ENCODE assay signal across 18 mouse cellular contexts in the genomic region with DNA sequence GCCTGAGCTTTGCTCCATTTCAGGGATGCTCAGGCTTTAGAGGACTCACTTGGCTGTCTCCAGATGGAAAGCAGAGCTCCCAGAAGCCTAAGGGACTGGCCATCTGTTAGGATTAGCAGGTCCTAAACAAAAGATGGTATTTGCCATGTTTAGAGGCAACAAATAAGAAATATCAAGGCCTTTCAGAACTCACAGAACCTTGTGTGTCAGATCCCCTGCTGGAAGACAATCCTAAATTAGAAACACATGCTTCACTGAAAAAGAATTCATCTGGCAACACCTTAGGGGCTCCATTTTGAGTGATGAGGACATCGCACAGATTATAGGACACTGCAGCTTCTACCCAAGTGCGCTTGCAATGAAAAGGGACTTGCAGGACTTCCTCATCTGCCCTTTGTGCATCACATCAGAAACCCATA. TPM values are rescaled to one million over a fixed set of nuclear protein-coding genes. Genes with fewer than 3 reads are reported as not detected.
A peak's percentile ranks its signal among the peaks of the same experiment; 100 is the strongest.
DNase-seq lines count a peak whose midpoint lies in the region; ATAC-seq and TF ChIP-seq lines count a peak whose summit lies in the region.
"Had no signal": no experiment of that assay in that cellular context is flagged by ENCODE, and none has a peak within 500 bp of the region (broad histone marks: within the 10 kb centered on the region; RNA-seq: fewer than 3 reads in every experiment).

No protein-coding gene starts in this region.

- no peak for TF ChIP-seq POLR2A in cerebellum, adult 2 months (IDR thresholded peaks at IDR 0.05; ENCODE audit: borderline replicate concordance, insufficient read depth, low read length)

- H3K27ac ChIP-seq in forebrain, embryonic 16.5 days (ENCODE audit: low read length): no peak overlapping the region
- no peak overlapping the region for H3K27ac ChIP-seq in forebrain, embryonic 15.5 days (replicated peaks)
- no peak overlapping the region for H3K27ac ChIP-seq in left cerebral cortex, adult 2 months
- peak overlapping the region; percentile 37; the same call in 1 of the 2 replicates for H3K27ac ChIP-seq in cerebellum, adult 2 months (ENCODE audit: insufficient read depth, low read length)
- H3K27ac ChIP-seq: kidney, embryonic 15.5 days; neural tube, embryonic 13.5 days had no signal

- H3K36me3 ChIP-seq in forebrain, embryonic 16.5 days (ENCODE audit: control insufficient read depth, insufficient read depth): no peaks in the 10 kb centered on the region
- no peaks in the 10 kb centered on the region for H3K36me3 ChIP-seq in forebrain, embryonic 15.5 days
- H3K36me3 ChIP-seq: kidney, embryonic 15.5 days; neural tube, embryonic 13.5 days had no signal

- peak; percentile 50; the same call in 1 of the 2 replicates for ATAC-seq in forebrain, embryonic 16.5 days
- ATAC-seq in forebrain, embryonic 15.5 days (replicated peaks): no peak
- ATAC-seq: intestine, embryonic 16.5 days had no signal

- H3K9ac ChIP-seq in forebrain, embryonic 16.5 days (replicated peaks; ENCODE audit: low read depth, low read length): no peak overlapping the region
- H3K9ac ChIP-seq in forebrain, embryonic 15.5 days (replicated peaks): no peak overlapping the region
- H3K9ac ChIP-seq: kidney, embryonic 15.5 days; neural tube, embryonic 13.5 days had no signal

- no peaks in the 10 kb centered on the region for H3K9me3 ChIP-seq in forebrain, embryonic 16.5 days (ENCODE audit: control insufficient read depth, low read length)
- H3K9me3 ChIP-seq in forebrain, embryonic 15.5 days: no peaks in the 10 kb centered on the region
- H3K9me3 ChIP-seq: kidney, embryonic 15.5 days; neural tube, embryonic 13.5 days had no signal

- 72% methylated on average over 2 of the region's 2 CpGs for WGBS in forebrain, embryonic 16.5 days
- WGBS in forebrain, embryonic 15.5 days: 76% methylated on average over 2 of the region's 2 CpGs
- whole genome bisulfite sequencing in cerebellum, adult 2 months: 13% methylated on average over 2 of the region's 2 CpGs

- intact Hi-C loops in left cerebral cortex, postnatal 4 days (cut with DNase I): loop anchor here (10.0 kb wide), 1 partner anchor 1081 kb away; no protein-coding TSS in a partner anchor
- intact Hi-C loops in left cerebral cortex, adult 2 months (cut with DNase I): no loop called here

- no peaks in the 10 kb centered on the region for H3K4me1 ChIP-seq in forebrain, embryonic 16.5 days (replicated peaks; ENCODE audit: control insufficient read depth, insufficient read depth, low read length)
- H3K4me1 ChIP-seq in forebrain, embryonic 15.5 days: no peaks in the 10 kb centered on the region
- H3K4me1 ChIP-seq in cerebellum, adult 2 months (ENCODE audit: control insufficient read depth, insufficient read depth, low read length): peaks cover 2% of the 10 kb centered on the region; the same call in 1 of the 2 replicates
- H3K4me1 ChIP-seq: kidney, embryonic 15.5 days; neural tube, embryonic 13.5 days had no signal

- H3K4me2 ChIP-seq in forebrain, embryonic 16.5 days (ENCODE audit: low read length): no peak overlapping the region
- H3K4me2 ChIP-seq in forebrain, embryonic 15.5 days (replicated peaks): no peak overlapping the region
- H3K4me2 ChIP-seq: kidney, embryonic 15.5 days; neural tube, embryonic 13.5 days had no signal

- TF ChIP-seq CTCF in left cerebral cortex, adult 2 months (IDR thresholded peaks at IDR 0.05): no peak
- TF ChIP-seq CTCF in cerebellum, adult 2 months (IDR thresholded peaks at IDR 0.05; ENCODE audit: borderline replicate concordance, insufficient read depth, low read depth, low read length): no peak

- no peak overlapping the region for H3K4me3 ChIP-seq in forebrain, embryonic 16.5 days (replicated peaks; ENCODE audit: low read length)
- no peak overlapping the region for H3K4me3 ChIP-seq in forebrain, embryonic 15.5 days
- H3K4me3 ChIP-seq in left cerebral cortex, adult 2 months: no peak overlapping the region
- no peak overlapping the region for H3K4me3 ChIP-seq in cerebellum, adult 2 months (replicated peaks; ENCODE audit: insufficient read depth, low read depth, low read length)
- H3K4me3 ChIP-seq: kidney, embryonic 15.5 days; neural tube, embryonic 13.5 days had no signal

- peak; percentile 16 for DNase-seq in left cerebral cortex, postnatal 4 days
- DNase-seq in left cerebral cortex, adult 2 months (ENCODE audit: extremely low spot score in 1 of 2, low spot score in 2 of 2): no peak
- peak; percentile 73 to 92 for DNase-seq in cerebellum, adult 2 months
- DNase-seq in layer of hippocampus, adult 9-11 months: peak; percentile 31
- no peak for DNase-seq in embryo, embryonic 11 days
- DNase-seq in retina, postnatal 1 day: no peak
- DNase-seq: adrenal gland, postnatal 10 days; gastrocnemius, postnatal 25 days; right cerebral cortex, postnatal 4 days; thymus, postnatal 4 days had no signal

- H3K27me3 ChIP-seq in forebrain, embryonic 16.5 days (replicated peaks; ENCODE audit: control insufficient read depth, insufficient read depth, low read length): no peaks in the 10 kb centered on the region
- H3K27me3 ChIP-seq in forebrain, embryonic 15.5 days: no peaks in the 10 kb centered on the region
- H3K27me3 ChIP-seq in cerebellum, adult 2 months (ENCODE audit: control insufficient read depth, insufficient read depth, low read length): no peaks in the 10 kb centered on the region
- H3K27me3 ChIP-seq: neural tube, embryonic 13.5 days had no signal

RNA-seq across cellular contexts. Expression of gene Ano3, which starts 35.1 kb away (rescaled TPM):
- polyA plus RNA-seq in forebrain, embryonic 16.5 days (2015; fragmentation: Nextera tagmentation; extraction: Ambion mirVana): 0.77 and 1.0 TPM in 2 replicates
- polyA plus RNA-seq in forebrain, embryonic 15.5 days (2015; fragmentation: Nextera tagmentation; extraction: Ambion mirVana): 0.87 and 0.93 TPM in 2 replicates
- 1 to 10 TPM; 6.4 to 7.0 TPM for total RNA-seq in left cerebral cortex, postnatal 4 days (2021)
- total RNA-seq in left cerebral cortex, adult 2 months (2021): 10 to 100 TPM; 70.7 to 77.1 TPM
- 12.1 and 13.8 TPM in 2 replicates for polyA plus RNA-seq in cerebellum, adult 2 months (2012; rRNA removed)
- total RNA-seq: megakaryocyte-erythroid progenitor cell, adult 5-6 weeks had no signal
- polyA plus RNA-seq: large intestine, adult 2 months; liver, embryonic 16.5 days had no signal

Comparison
In these comparisons a context has a peak if more than half of its experiments do, and no peak if none do; other contexts are left out.
1. DNase-seq: peak in left cerebral cortex, postnatal 4 days (single experiment), cerebellum, adult 2 months (2 of 2) and layer of hippocampus, adult 9-11 months (single experiment); none in left cerebral cortex, adult 2 months (0 of 2), embryo, embryonic 11 days (single experiment) and retina, postnatal 1 day (single experiment).